Mouse (Mus musculus): ENCODE data around the gene Paf1. TPM values are rescaled to one million over a fixed set of nuclear protein-coding genes. Genes with fewer than 3 reads are reported as not detected.

Paf1 gene
- polyA plus RNA-seq, 1 experiment: 102 TPM

DNA sequence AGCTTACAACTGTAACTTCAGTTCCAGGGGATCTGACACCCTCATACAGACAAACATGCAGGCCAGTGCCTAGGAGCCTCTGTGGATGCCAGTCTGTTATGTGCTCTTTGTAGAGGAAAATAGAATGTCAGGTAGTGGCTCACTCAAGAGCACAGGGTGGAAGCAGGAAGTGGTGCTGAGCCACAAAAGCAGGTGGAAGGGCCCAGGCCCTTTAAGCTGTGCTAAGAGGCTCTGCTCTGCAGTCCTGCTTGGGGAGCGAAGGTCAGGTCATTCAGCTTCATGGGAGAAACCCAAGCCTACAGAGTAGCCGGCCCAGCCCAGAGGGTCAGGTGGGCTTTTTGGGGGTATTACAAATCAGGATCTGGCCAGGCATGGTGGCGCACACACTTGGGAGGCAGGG is 37.5 kb upstream of the Paf1 start:
- H3K27ac ChIP-seq (ENCODE audit: insufficient read depth, low read depth, low read length): no peak overlapping the region
- no peak overlapping the region for H3K4me3 ChIP-seq (ENCODE audit: insufficient read depth, low read length)
- peaks cover 3% of the 10 kb centered on the region; the same call in 1 of the 2 replicates for H3K4me1 ChIP-seq (ENCODE audit: control insufficient read depth, insufficient read depth, low read length)
- no peak for TF ChIP-seq CTCF (IDR thresholded peaks at IDR 0.05; ENCODE audit: low read depth, low read length)
- no peak for TF ChIP-seq POLR2A (IDR thresholded peaks at IDR 0.05; ENCODE audit: borderline replicate concordance, low read depth, low read length)

DNA sequence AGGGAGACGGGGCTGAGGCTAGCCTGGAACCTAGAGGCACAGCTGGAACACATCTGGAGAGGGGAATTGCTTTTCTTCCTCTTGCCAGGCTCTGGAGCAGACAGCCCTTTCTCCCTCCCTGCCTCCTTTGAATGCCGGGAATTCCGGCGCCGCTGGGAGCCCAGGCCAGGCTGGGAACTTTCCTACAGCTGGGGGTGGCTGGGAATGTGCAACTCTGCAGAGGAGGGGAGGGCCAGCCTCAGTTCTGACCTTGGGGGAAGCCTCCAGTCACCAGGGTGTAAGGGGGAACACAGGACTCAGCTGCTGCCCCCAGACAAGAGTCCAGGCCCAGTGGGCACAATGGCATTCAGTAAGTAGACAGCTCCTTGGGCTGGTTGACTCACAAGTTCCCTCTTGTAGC is 35.8 kb upstream of the Paf1 start:
- peaks cover 1% of the 10 kb centered on the region; the same call in 1 of the 2 replicates for H3K4me1 ChIP-seq (ENCODE audit: control insufficient read depth, insufficient read depth, low read length)
- TF ChIP-seq POLR2A (IDR thresholded peaks at IDR 0.05; ENCODE audit: borderline replicate concordance, low read depth, low read length) (no peak), CTCF (IDR thresholded peaks at IDR 0.05; ENCODE audit: low read depth, low read length) (no peak)
- H3K27ac ChIP-seq (ENCODE audit: insufficient read depth, low read depth, low read length): no peak overlapping the region

DNA sequence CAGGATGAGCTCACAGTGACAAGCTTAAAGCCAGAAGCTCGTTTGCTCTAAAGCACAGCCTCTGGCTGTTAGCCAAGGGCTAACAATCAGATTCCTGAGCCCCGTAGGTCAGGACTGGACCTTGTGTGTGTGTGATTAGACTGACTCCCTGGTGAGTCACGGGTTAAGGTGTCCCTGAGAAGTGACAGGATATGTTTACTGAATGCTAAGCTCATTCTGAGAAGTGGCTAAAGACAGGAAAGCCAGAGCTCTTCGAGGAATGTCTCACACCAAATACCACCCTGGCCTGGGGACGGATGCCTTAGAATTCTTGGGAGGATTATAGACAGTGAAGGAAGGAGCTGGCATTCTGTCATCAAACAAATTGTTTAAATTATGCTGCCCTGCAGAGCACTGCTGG is 34.8 kb upstream of the Paf1 start:
- no peak overlapping the region for H3K4me3 ChIP-seq (ENCODE audit: insufficient read depth, low read length)
- H3K27ac ChIP-seq (ENCODE audit: insufficient read depth, low read depth, low read length): no peak overlapping the region
- no peaks in the 10 kb centered on the region for H3K4me1 ChIP-seq (ENCODE audit: control insufficient read depth, insufficient read depth, low read length)
- no peak for TF ChIP-seq CTCF (IDR thresholded peaks at IDR 0.05; ENCODE audit: low read depth, low read length)

More for the DNA sequence above, 35.8 kb upstream of the Paf1 start:
- H3K4me3 ChIP-seq (ENCODE audit: insufficient read depth, low read length): no peak overlapping the region

DNA sequence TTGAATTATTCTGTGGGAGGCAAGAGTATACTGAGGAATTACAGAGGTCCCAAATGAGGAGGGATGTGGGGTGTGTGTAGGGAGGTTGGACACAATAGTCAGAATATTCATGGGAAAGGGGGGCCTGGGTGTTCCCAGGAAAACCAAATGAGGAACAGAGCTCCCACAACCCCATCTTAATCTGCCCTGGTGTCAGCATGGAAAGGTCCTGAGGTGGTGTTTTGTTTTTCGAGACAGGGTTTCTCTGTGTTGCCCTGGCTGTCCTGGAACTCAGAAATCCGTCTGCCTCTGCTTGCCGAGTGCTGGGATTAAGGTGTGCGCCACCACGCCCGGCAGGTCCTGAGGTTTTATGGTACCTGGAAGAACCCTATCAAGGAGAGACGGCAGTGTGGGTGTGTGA is 34.3 kb upstream of the Paf1 start:
- Histone ChIP-seq H3K4me1 (ENCODE audit: control insufficient read depth, insufficient read depth, low read length) (no peaks in the 10 kb centered on the region), H3K4me3 (ENCODE audit: insufficient read depth, low read length) (no peak overlapping the region), H3K27ac (ENCODE audit: insufficient read depth, low read depth, low read length) (no peak overlapping the region)
- no peak for TF ChIP-seq POLR2A (IDR thresholded peaks at IDR 0.05; ENCODE audit: borderline replicate concordance, low read depth, low read length)
- TF ChIP-seq CTCF (IDR thresholded peaks at IDR 0.05; ENCODE audit: low read depth, low read length): no peak

DNA sequence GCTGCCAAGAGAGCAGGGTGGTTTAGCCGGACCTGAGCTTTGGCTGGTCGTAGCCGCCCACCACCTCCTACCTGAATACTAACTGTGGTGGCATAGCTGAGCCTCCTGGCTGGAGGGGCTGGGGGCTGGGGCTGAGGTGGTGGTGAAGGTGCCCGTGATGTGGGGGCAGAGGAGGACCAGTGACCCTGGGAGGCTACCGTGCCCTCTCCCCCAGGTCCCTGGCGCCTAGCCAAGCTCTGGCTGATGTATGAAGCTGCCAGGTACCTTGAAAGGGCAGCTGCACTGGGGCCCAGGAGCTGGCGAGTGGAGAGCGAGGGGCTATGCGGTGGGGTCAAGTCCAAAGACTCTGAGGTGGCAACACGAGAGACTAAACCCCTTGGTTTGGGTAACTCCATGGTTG is 32.9 kb upstream of the Paf1 start:
- TF ChIP-seq POLR2A (IDR thresholded peaks at IDR 0.05; ENCODE audit: borderline replicate concordance, low read depth, low read length) (no peak), CTCF (IDR thresholded peaks at IDR 0.05; ENCODE audit: low read depth, low read length) (no peak)
- H3K4me1 ChIP-seq (ENCODE audit: control insufficient read depth, insufficient read depth, low read length): no peaks in the 10 kb centered on the region
- H3K27ac ChIP-seq (ENCODE audit: insufficient read depth, low read depth, low read length): no peak overlapping the region
- H3K4me3 ChIP-seq (ENCODE audit: insufficient read depth, low read length): no peak overlapping the region

DNA sequence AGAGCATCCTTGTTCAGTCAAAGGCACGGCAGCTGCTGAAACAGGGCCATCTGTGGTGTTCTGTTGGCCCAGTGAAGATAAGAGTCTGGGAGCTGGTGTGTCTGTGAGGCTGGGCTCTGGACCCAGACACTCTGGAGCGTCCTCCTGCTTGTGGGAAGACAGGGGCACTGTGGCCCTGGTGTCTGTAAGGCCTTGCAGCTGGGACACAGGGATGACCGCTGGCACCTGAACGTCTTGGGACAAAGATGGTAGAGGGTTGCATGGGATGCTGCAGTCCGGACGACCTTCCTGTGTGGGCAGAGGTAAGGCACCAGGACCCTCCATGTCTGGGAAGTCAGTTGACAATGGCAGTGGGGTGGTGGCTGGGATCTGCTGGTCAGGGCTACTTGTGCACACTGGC is 32.5 kb upstream of the Paf1 start:
- Histone ChIP-seq H3K4me1 (ENCODE audit: control insufficient read depth, insufficient read depth, low read length) (no peaks in the 10 kb centered on the region), H3K4me3 (ENCODE audit: insufficient read depth, low read length) (no peak overlapping the region), H3K27ac (ENCODE audit: insufficient read depth, low read depth, low read length) (no peak overlapping the region)
- TF ChIP-seq POLR2A (IDR thresholded peaks at IDR 0.05; ENCODE audit: borderline replicate concordance, low read depth, low read length) (no peak), CTCF (IDR thresholded peaks at IDR 0.05; ENCODE audit: low read depth, low read length) (no peak)

DNA sequence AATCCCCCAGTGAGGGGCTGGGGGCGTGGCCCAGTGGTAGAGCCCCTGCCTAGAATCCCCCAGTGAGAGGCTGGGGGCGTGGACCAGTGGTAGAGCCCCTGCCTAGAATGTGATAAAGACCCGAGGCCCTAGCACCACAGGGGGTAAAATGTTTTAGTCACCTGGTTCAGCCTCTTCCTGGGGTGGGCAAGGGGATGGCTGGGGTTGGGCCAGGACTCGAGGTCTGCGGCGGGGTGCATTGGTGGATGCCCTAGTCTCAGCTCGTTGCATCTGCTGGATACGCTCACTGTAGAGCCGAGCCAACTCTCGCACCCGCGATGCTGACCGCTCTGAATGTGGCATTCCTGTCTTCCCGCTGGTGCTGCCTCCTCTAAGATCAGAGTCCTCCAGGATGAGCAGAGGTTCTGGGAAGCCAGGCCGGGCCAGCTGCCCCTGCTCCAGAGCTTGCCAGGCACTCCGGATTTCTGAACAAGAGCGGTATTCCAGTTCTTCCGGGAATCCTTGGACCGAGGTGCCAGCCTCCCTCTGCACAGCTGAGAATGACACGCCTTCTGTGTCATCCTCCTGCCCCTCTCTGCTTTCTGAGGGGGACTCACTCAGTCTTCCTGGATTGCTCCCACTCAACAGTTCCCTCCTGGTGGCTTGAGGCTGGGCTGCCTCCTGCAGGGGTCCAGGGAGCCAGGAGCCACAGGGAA is 31.0 kb upstream of the Paf1 start:
- Histone ChIP-seq H3K27ac (ENCODE audit: insufficient read depth, low read depth, low read length) (no peak overlapping the region), H3K4me3 (ENCODE audit: insufficient read depth, low read length) (no peak overlapping the region), H3K4me1 (ENCODE audit: control insufficient read depth, insufficient read depth, low read length) (no peaks in the 10 kb centered on the region)
- TF ChIP-seq POLR2A (IDR thresholded peaks at IDR 0.05; ENCODE audit: borderline replicate concordance, low read depth, low read length): no peak
- TF ChIP-seq CTCF (IDR thresholded peaks at IDR 0.05; ENCODE audit: low read depth, low read length): no peak

DNA sequence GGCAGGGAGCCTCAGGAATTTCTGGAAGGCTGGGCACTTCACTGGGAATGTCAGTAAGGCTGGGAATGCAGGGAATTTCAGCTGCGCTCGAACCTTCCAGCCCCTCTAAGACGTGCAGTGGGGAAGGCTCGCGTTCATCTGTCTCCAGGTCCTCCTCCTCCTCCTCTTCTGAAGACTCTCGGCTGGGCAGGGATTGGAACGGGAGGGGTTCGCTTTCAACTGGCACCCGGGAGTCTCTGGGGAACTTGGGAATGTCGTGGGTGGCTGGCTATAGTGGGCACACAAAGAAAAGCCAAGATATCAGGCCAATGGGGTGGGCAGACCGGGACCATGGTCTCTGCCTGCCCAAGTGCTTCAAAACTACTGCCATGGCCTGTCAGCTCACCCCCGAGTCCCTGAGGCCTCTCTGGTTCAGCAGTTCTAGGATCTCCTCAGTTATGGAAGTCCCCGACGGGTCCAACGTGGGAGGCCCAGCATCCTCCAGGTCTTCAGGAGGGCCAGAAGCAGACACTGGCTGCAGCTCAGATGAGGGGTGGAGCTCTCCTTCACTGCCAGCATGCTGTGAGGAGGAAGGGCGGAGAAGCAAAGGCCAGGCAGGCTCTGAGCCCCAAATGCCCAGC is 30.2 kb upstream of the Paf1 start:
- Histone ChIP-seq H3K4me1 (ENCODE audit: control insufficient read depth, insufficient read depth, low read length) (no peaks in the 10 kb centered on the region), H3K4me3 (ENCODE audit: insufficient read depth, low read length) (no peak overlapping the region), H3K27ac (ENCODE audit: insufficient read depth, low read depth, low read length) (no peak overlapping the region)
- TF ChIP-seq POLR2A (IDR thresholded peaks at IDR 0.05; ENCODE audit: borderline replicate concordance, low read depth, low read length) (no peak), CTCF (IDR thresholded peaks at IDR 0.05; ENCODE audit: low read depth, low read length) (no peak)

DNA sequence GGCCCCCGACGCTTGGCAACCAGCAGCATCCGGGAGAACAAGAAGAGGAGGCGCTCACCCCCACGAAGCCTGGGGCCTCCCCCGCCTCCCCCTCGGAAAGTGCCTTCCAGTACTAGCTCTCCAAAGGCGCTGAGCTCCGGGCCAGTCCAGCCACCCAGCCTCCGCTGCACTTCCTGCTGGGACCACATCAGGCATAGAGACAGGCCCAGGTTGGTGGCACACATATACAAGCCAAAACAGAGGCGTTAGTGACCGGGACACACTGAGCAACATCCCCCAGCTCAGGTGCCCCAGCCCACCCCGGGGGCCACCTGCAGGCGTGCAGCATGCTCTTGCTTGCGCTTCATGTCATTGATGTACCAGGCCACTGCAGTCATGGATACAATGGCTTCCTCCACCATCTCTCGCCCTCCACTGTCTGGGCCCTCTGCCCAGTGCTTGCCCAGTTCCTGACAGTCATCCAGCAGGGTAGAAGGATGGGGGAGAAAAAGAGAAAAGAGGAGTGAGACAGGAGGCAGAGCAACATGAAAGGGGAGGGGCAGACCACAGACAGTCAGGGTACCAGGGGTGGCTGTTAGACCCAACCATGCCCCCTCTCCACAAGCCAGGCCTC is 25.0 kb upstream of the Paf1 start:
- Histone ChIP-seq H3K4me1 (ENCODE audit: control insufficient read depth, insufficient read depth, low read length) (no peaks in the 10 kb centered on the region), H3K4me3 (ENCODE audit: insufficient read depth, low read length) (no peak overlapping the region), H3K27ac (ENCODE audit: insufficient read depth, low read depth, low read length) (no peak overlapping the region)
- TF ChIP-seq CTCF (IDR thresholded peaks at IDR 0.05; ENCODE audit: low read depth, low read length) (no peak), POLR2A (IDR thresholded peaks at IDR 0.05; ENCODE audit: borderline replicate concordance, low read depth, low read length) (no peak)

DNA sequence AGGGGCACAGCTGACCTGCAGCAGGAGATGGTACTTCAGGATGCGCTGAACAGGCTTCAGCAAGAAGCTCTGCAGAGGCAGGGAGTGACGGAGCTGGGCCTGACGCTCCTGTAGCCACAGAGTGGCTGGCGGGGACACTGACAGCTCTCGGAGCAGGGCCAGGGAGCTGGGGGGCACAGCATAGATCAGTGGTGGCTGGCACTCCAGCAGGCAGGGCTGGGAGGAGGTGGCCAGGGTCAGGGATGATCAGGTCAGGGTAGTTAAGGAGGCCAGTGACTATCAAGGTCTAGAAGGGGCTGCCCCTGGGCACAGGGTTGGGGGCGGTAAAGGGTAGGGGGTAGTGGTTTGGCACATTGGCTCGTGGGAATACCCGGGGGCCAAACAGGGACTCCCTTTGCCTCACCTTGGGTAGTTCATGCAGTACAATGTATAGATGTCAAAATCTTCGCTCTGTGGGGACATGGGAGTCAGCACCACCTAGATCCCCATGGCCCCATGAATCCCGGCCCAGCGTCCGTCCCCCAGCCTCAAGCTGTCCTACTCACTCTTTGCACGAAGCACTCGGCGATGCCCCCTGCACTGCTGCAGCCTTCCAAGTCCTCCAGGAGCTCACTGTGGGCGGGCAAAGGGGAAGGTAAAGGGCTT is 24.4 kb upstream of the Paf1 start:
- no peak overlapping the region for H3K27ac ChIP-seq (ENCODE audit: insufficient read depth, low read depth, low read length)
- no peak overlapping the region for H3K4me3 ChIP-seq (ENCODE audit: insufficient read depth, low read length)
- H3K4me1 ChIP-seq (ENCODE audit: control insufficient read depth, insufficient read depth, low read length): no peaks in the 10 kb centered on the region
- TF ChIP-seq POLR2A (IDR thresholded peaks at IDR 0.05; ENCODE audit: borderline replicate concordance, low read depth, low read length): no peak
- no peak for TF ChIP-seq CTCF (IDR thresholded peaks at IDR 0.05; ENCODE audit: low read depth, low read length)

Data from bone marrow macrophage, adult 2 months (primary cell).